Mouse (Mus musculus) spleen, postnatal 10 days (tissue): ENCODE results near the gene Il1a.

Source experiments
- DNase-seq, 2 experiments: peaks; one replicate each; pipeline ENCODE4 v3.0.0; 2021 to 2022; ENCODE audit warnings: low spot score in 2 of 2

Gene Il1a

GRCm38 (mm10) chr2:129309836-129310235 is at the start of gene Il1a:
Il1a (minus strand) TSS chr2:129309972.
- DNase-seq: no peak

DNA sequence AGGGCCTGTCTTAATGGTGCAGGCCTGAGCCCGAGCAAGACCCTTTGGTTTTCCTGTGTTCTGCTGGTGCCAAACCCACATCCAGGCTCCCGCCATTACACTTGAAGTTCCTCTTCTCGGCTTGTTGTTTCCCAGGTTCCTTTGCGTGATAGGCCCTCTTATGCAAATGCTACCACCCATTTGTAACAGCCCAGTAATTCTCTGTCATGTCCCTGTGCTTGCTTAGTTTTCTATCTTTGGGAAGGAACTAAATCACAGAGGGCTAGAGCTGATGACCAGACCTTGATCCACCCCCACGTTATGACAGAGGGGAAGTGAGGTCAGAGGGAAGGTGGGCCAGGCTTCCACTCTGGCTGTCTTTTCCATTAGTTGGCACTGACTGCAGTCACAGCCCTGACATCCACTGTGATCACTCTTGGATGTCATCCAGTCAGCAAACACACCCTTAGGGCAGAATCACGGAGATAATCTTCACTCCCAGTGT is 28.4 kb upstream of the Il1a start:
- DNase-seq: no peak

GRCm38 (mm10) chr2:129333471-129333870 is 23.7 kb upstream of the Il1a start:
- no peak for DNase-seq

DNA sequence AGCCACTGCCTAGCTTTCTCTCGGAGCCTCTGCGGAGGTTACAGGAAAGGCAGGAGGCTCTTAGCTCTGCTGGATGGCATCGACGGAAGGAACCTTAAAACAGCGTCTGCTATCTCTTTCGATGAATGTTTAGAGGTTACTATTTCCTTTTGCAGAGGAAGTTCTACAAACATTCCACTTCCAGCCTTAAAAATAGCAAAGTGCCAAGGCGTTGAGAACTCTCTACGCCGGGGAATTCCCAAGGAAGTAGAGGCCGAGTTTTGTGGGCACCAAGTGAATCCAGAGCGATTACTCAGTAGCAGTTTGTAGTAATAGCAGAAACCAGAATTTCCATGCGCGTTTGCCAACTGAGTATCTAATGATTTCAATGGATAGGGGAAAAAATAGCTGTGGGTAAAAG is 20.8 kb upstream of the Il1a start:
- DNase-seq: no peak

GRCm38 (mm10) chr2:129330024-129330423 is 20.3 kb upstream of the Il1a start:
- DNase-seq: no peak

GRCm38 (mm10) chr2:129328238-129328637 is 18.5 kb upstream of the Il1a start:
- DNase-seq: no peak

DNA sequence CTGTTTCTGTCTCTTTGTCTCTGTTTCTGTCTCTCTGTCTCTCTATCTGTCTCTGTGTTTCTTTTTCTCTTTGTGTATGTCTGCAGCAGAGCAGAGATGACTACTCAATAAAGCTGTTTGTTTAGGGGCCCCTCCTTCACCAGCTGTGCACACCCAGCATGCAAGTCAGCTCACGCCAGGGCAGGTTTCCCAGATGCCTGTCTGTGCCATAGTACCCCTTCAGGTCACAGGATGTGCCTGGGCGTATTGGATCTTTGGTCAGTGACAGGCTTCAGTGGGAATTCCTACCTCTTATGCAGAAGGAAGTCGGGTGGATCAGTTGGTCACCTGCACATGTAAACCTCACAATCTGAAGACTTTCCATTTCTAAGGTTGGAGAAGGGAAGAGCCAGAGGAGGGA is 14.4 kb upstream of the Il1a start:
- no peak for DNase-seq

DNA sequence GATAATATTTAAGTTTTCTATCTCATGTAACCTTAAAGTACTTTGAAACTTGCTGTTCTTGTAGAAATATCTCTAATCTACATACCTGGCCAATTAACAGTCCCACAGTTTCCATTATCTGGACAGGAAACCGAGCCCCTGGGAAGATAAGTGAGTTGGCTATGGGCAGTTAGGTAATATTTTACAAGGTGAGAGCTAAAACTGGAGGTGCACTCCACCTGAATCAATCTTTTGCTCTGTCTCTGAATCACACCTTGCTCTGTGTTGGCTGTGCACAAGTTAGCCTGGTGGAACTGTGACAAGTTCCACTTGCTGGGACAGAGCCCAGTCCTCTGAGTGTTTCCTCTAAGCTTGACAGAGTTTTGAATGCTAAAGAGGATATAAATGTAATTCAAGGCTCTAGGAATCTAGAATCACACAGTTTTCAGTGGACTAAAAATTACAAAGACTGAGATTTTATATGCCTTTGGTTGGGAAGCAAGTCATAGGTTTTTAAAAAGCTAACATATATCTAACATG is 12.4 kb upstream of the Il1a start:
- no peak for DNase-seq

DNA sequence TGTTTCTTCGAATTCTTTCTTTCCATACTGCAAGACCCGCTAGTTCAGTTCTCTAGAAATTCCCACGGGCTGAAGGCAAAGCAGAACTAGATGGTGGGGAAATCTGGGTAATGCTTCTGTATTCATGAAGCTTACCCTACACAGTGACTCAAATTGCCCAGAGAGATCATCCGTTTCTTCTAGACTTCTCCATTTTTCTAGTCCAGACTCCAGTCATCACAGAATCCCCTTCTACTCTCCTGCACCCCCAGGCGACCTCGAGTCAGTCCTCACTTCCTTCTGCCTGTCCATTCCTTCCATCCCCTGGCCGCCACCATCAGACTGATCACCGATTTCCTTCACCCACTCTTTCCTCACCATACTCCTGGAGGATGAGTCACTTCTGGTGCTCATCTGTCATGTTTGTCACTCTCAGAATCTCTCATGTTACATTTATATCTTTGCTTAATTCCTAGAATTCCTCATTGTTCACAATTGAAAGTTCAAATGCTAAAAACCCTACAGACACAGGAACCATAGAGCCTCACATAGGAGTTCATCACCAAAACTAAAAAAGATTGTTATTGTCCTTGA is 10.3 kb upstream of the Il1a start:
- DNase-seq: no peak

GRCm38 (mm10) chr2:129315831-129316230 is 6.1 kb upstream of the Il1a start:
- no peak for DNase-seq

DNA sequence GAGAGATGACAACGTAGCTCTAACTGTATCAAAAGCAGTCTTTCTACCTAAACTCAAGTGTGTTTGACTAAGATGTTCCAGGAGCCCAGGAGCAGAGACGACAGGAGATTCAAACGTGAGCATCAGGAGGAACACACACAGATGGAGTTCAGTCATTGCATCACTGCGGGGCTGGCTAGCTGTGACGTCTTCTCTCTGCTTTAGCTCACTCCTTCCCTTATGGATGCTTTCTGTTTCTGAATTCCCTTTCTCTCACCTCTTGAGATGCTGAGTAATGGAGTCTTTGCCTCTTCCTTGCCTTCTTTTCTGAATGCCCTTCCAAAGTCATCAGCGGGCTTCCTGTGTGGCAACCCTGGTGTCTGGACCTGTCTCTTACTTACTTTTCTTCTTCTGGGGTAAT is 5.1 kb upstream of the Il1a start:
- no peak for DNase-seq

DNA sequence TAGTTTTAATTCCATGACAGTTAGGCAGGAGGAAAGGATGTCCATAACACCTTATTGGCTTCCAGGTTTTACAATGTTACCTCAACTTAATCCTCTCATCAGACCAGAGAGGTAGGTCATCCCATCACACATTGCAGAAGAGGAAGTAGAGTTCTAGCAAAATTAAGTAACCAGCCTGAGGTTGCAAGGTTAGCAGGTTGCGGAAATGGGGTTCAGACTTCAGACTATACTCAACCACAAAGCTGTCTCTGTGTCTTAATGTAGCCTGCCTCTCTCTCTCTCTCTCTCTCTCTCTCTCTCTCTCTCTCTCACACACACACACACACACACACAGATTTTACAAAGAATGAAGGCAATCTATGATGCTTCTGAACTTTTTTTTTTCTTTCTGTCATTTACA is 4.2 kb upstream of the Il1a start:
- DNase-seq: no peak

- DNase-seq: no peak
Observed at GRCm38 (mm10) chr2:129306020-129306419, 3.8 kb downstream of the Il1a start.

- peak in 1 of 2 experiments; percentile 55 for DNase-seq
Observed at GRCm38 (mm10) chr2:129297589-129297982, 12.2 kb downstream of the Il1a start.

DNA sequence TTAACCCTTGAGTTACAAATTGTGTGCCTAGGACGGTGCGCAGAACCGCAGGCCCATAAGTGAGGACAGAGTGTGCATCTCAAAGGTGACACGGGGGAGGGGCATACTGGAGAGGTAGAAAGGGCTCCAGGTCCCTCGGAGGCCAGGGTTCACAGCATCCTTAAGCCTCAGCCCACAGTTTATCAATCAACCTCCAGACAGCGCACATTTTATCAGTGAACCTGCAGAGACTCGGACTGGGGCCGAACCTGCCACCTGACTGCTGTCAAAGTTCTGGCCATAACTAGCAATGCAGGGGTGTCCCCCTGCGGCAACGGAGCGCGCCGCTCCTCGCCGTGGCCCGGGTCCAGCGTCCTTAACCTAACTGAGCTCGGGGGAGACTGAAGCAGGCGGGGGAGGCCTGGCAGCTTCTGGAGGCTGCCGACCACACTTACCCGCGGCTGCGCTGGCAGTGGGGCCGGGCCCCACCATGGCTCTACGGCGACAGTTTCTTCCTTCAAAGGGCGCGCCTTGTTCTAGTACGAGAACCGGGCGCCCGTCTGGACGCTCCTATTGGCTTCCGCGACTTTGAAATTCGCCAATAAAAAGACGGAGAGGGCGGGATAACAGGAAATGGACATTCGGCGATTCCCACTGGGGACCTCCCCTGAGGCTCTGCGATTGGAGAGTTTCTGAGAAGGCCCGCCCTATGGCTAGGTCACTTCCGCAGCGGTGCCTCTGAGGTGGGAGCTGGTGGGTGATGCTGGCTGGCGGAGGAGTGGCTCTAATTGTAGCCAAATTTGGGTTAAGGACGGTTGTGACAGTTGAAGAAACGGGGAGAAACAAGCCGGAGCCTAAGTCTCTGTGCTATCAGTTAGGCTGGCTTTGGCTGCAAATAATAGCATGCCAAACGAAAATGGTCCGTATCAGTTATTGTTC is 12.8 kb downstream of the Il1a start, which contains the start of gene Ckap2l:
Gene Ckap2l, minus strand, starts transcription at position 542 of the 918 bp plus-strand sequence.
- peak; percentile 93 to 97 for DNase-seq

GRCm38 (mm10) chr2:129296086-129296485 is 13.7 kb downstream of the Il1a start:
- no peak for DNase-seq

GRCm38 (mm10) chr2:129295075-129295474 is 14.7 kb downstream of the Il1a start:
- no peak for DNase-seq

DNA sequence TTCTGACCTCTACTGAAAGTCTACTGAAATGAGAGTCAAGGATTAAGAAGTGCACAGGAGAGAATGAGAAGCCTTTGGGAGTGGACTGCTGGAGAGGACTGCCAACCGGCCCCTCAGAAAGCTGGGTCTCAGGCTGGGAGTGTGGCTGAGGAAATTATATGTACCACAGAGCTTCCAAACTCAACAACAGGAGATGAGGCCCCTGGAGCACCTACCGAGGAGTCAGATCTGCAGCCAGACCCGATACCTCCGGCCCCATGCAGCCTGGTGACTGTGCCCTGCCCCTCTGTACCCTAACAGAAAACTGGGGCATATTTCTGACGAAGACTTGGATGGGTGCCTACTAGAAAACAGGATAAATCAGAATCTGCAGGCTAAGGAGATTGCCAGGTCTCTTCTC is 35.9 kb downstream of the Il1a start:
- no peak for DNase-seq

- peak in 1 of 2 experiments; percentile 5 for DNase-seq
Observed at GRCm38 (mm10) chr2:129270621-129271020, 39.2 kb downstream of the Il1a start.

- DNase-seq: peak in 1 of 2 experiments; percentile 6
Observed at GRCm38 (mm10) chr2:129269986-129270385, 39.8 kb downstream of the Il1a start.

DNA sequence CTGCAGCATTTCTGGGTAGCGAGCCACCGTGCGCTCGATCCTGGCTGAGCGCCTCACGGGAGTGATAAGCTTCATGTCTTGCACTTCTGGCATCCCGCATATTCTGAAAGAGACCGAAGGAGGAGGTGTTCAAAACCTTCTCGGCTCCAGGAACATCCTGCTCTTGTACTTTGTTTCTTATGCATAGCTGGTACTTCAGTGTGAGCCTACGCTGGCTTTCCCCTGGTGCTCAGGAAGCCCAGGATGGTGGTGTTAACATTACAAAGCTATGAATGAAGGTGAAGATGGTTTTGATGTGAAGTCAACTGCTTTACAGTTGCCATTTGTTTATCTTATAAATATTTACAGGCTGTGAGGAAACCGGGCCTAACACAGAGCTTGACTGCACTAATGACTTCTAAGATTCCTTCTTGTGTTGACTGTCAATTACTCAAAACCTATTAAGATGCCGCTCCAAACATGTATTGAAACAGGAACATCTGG is 40.6 kb downstream of the Il1a start:
- DNase-seq: peak in 1 of 2 experiments; percentile 10

DNA sequence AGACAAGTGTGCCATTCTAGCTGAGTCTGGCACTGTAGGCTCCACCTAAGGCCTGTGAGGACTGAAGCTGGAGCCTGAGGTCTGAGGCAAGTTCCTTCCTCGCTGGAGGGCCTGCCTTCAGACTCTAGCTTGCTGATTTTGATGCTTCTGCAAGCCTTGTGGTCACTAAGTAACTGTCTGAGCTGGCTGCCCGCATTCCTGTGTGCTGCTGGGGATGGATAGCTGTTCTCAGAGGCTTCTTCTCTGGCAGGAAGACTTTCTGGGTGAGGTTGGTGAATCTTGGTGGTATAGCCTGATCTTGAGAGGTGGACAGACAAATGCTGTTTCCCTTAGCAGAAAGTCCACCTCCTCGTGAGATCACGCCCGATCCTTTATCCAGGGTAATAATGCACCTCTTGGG is 42.0 kb downstream of the Il1a start:
- peak in 1 of 2 experiments; percentile 12 for DNase-seq

- no peak for DNase-seq
Observed at GRCm38 (mm10) chr2:129265316-129265715, 44.5 kb downstream of the Il1a start.
